Mouse (Mus musculus) cerebellum, adult 9-11 months (tissue): ENCODE results near the gene Mip.
"Not testable (repeated sequence)": the region's sequence is repeated elsewhere in the genome, so short reads cannot be mapped to it uniquely, and the experiment has no call there.

ENCODE experiments used
- DNase-seq: peaks from one replicate; pipeline ENCODE4 v3.0.0; 2022

Gene Mip

DNA sequence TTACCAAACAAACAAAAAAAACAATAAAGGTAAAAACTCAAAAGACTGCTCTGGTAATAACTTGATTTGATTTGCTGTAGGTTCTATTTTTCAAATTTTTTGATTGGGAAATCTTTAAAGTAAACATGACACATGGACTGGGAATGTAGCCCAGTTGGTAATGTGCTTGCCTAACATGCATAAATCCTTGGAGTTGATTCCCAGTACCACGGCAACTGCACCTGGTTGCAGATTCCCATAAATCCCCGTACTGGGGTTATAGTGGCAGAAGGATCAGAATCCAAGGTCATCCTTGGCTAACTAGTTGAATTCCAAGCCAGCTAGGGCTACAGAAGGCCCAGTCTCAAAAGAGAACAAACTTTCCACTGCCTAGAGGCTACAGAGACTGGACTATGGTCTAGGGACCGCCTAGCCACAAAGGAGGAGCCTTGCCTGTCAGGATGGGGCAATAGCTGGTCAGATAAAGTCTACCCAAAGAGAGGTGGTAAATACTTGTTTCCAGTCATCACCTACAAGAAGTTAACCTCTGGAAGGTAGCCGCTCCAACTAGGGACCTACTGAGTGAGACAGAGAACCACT lies 28.1 kb downstream of the Mip start, which contains the start of gene Apon:
Apon (plus strand) TSS at position 420 of the 579 bp plus-strand sequence.
- DNase-seq: no peak

- no peak for DNase-seq
Measured at GRCm38 (mm10) chr10:128255925-128256324, 30.3 kb downstream of the Mip start.

- no peak for DNase-seq
Measured at GRCm38 (mm10) chr10:128256328-128256727, 30.7 kb downstream of the Mip start.

DNA sequence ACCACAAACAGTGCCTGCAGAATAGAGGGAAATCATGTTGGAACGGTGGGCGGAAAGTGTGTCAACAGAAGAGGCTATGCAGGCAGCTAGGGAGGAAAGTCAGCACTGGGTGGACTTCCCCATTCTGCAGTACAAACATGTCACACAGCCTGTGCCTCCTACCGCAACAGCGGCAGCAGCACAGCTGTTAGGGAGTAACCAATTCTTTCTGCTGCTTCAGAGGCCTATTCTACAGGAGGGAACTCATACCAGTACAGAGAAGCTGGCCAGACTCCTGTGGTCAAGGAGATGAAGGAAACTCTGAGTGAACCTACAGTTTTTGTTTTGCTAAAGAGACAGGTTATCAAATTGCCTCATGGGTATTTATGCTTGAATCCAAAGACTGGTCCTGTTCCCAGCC lies 33.3 kb downstream of the Mip start:
- DNase-seq: no peak

DNA sequence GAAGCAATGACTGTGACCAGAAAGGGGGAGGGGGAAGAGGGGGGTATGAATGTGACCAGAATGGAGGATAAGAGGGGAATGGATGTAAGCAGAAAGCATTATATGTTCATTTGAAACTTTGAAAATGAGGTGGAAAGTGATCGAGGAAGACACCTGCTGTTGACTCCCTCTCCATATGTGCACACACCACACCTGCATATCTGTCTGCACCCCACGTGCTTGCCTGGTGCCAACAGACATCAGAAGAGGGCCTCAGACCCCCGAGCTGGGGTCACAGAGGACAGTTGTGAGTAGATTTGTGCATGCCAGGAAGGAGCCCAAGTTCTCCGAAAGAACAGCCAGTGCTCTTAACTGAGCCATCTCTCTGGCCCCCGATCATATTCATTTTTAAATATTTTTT lies 34.3 kb downstream of the Mip start:
- no peak for DNase-seq

GRCm38 (mm10) chr10:128260376-128260775 lies 34.7 kb downstream of the Mip start:
- not testable (repeated sequence) for DNase-seq

- no peak for DNase-seq
Measured at GRCm38 (mm10) chr10:128262300-128262699, 36.7 kb downstream of the Mip start.

DNA sequence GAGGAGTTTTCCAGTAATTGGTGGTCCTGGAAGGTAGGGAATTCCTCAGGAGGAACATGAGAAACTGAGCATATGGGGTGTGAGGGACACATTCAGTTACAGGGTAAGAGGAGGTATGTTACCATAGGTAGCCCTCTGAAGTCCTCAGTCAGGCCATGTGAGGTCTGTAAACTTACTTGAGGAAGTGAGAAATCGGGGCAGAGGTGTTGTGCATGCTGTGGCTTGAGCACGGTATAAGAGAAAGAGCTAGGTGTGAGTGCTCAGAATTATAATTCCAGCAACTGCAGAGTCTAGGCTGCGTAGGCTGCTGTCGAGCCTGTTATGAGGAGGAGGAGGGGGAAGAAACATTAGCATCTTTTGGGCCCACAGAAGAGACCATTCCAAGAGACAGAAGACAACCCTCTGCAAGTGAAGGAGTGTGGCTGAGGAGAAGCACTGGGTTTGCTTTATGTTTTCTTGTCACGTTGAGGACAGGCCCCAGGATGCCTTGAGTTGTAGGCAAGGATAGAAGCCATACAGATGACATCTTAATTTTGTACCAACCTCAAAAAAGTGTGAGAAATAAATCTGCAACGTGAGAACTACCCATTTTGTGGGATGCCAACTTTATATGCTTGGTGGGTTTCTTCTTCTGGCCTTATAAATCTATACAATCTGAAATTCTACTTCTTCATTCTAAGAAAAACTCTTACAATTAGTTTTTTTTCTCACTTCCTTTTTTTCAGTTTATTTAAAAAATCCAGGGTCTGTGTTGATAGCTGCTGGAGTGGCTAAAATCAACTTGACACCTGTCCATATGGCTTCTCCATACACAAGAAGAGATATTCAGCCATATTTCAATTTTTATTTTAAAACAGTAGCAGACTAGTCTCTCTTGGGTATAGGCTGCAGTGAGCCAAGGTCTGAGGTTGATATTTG lies 38.0 kb downstream of the Mip start:
- no peak for DNase-seq

DNA sequence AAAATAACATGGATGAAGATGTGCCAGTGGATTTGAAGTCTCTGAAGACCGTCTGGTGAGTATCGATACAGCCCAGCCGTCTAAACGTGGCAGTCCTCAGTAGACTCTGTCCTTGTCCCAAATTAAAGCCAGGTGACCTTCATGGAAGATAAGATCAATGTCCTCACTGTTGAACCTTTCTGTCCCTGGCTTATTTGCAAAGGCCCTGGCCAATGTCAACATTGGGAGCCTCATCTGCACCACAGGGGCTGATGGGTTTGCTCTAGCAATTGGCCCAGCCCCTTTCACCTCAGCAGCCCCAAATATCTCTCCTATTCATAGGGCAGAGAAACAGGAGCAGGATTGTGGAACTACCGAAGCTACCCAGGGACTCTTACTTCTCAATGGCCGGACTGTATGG lies 42.7 kb downstream of the Mip start, which contains the start of gene Apof:
Apof (plus strand) TSS at position 301 of the 400 bp plus-strand sequence.
- no peak for DNase-seq

- no peak for DNase-seq
Measured at GRCm38 (mm10) chr10:128269206-128269910, 43.7 kb downstream of the Mip start.

- DNase-seq: peak; percentile 99
Measured at GRCm38 (mm10) chr10:128270287-128270841, 44.7 kb downstream of the Mip start, which contains the start of gene Stat2. Gene Stat2, plus strand, starts transcription at chr10:128270559.

GRCm38 (mm10) chr10:128270866-128271265 lies 45.2 kb downstream of the Mip start:
- no peak for DNase-seq

DNA sequence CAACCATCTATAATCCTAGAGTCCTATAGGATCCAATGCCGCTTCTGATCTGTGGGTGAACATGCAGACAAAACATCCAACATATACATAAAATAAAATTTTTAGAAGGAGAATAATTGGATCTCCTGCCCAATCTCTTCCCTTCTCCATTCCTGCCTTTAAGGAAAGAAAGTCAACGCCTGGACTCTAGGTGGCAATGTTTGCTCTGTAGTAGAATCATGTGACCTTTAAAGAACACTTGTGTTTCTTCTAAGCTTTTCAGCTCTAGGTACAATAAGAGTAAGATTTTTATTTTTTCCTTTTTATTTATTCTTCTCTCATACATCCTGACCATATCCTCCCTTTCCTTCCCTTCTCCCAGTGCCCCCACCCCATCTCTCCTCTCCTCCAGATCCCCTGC lies 46.2 kb downstream of the Mip start:
- DNase-seq: no peak

GRCm38 (mm10) chr10:128272819-128273439 lies 47.3 kb downstream of the Mip start:
- peak; percentile 30 for DNase-seq

GRCm38 (mm10) chr10:128275374-128275773 lies 49.7 kb downstream of the Mip start:
- not testable (repeated sequence) for DNase-seq

GRCm38 (mm10) chr10:128278158-128278557 lies 52.5 kb downstream of the Mip start:
- DNase-seq: peak; percentile 16

- peak; percentile 28 for DNase-seq
Measured at GRCm38 (mm10) chr10:128280943-128281342, 55.3 kb downstream of the Mip start.
